ENCODE assay signal across 8 mouse cellular contexts in genomic region chr2:23234065-23234773, GRCm38 (mm10). TPM values are rescaled to one million over a fixed set of nuclear protein-coding genes. Genes with fewer than 3 reads are reported as not detected.
DNase-seq lines count a peak whose midpoint lies in the region; ATAC-seq and TF ChIP-seq lines count a peak whose summit lies in the region.
"Had no signal": no experiment of that assay in that cellular context is flagged by ENCODE, and none has a peak within 500 bp of the region (broad histone marks: within the 10 kb centered on the region; RNA-seq: fewer than 3 reads in every experiment).

No protein-coding gene starts in this region.

- WGBS in lung, postnatal 0 days, result 1% methylated on average over 20 of the region's 50 CpGs
- under 1% methylated on average over 32 of the region's 50 CpGs for WGBS in hindbrain, embryonic 11.5 days
- WGBS in liver, embryonic 16.5 days (ENCODE audit: insufficient replicate concordance), result under 1% methylated on average over 34 of the region's 50 CpGs

- H3K9ac ChIP-seq in lung, postnatal 0 days (replicated peaks; ENCODE audit: low read depth), result no peak overlapping the region
- peak overlapping the region; percentile 52 for H3K9ac ChIP-seq in hindbrain, embryonic 11.5 days (ENCODE audit: low read depth, low read length)
- H3K9ac ChIP-seq in liver, embryonic 16.5 days (ENCODE audit: low read depth, low read length), result no peak overlapping the region

- no peaks in the 10 kb centered on the region for H3K4me1 ChIP-seq in lung, postnatal 0 days (ENCODE audit: insufficient read depth, low read depth, low read length)
- no peaks in the 10 kb centered on the region for H3K4me1 ChIP-seq in hindbrain, embryonic 11.5 days (replicated peaks; ENCODE audit: control insufficient read depth, insufficient read depth, low read length)
- no peaks in the 10 kb centered on the region for H3K4me1 ChIP-seq in liver, embryonic 16.5 days (ENCODE audit: control insufficient read depth, low read depth, low read length)

- peak; percentile 17; the same call in 1 of the 2 replicates for ATAC-seq in lung, postnatal 0 days
- peak; percentile 83 for ATAC-seq in hindbrain, embryonic 11.5 days (ENCODE audit: low FRiP score)
- ATAC-seq in liver, embryonic 16.5 days (ENCODE audit: low read depth), result no peak

- H3K4me2 ChIP-seq in lung, postnatal 0 days (replicated peaks; ENCODE audit: low read depth, low read length), result peak overlapping the region; percentile 61
- H3K4me2 ChIP-seq in hindbrain, embryonic 11.5 days (replicated peaks; ENCODE audit: low read depth, low read length), result peak overlapping the region; percentile 49
- peak overlapping the region; percentile 46 for H3K4me2 ChIP-seq in liver, embryonic 16.5 days (ENCODE audit: low read depth, low read length)

- peak; percentile 24 for DNase-seq in lung, postnatal 0 days (ENCODE audit: low spot score)
- no peak for DNase-seq in lung, postnatal 36 days
- DNase-seq in embryo, embryonic 9.5 days (ENCODE audit: extremely low spot score), result peak; percentile 62
- DNase-seq in hindbrain, embryonic 11.5 days (ENCODE audit: low spot score), result peak; percentile 60
- no peak for DNase-seq in thymus, postnatal 10 days (ENCODE audit: low spot score in 2 of 2)
- no peak for DNase-seq in adipocyte (ENCODE audit: low spot score)

- TF ChIP-seq EP300 in lung, postnatal 0 days (IDR thresholded peaks at IDR 0.05), result no peak

- no peaks in the 10 kb centered on the region for H3K27me3 ChIP-seq in lung, postnatal 0 days (replicated peaks; ENCODE audit: insufficient read depth, low read length)
- H3K27me3 ChIP-seq in hindbrain, embryonic 11.5 days (ENCODE audit: control insufficient read depth, insufficient read depth, low read length), result no peaks in the 10 kb centered on the region
- H3K27me3 ChIP-seq in liver, embryonic 16.5 days (ENCODE audit: control insufficient read depth, insufficient read depth, low read depth, low read length), result peaks cover 19% of the 10 kb centered on the region

- peak overlapping the region; percentile 39 for H3K4me3 ChIP-seq in lung, postnatal 0 days (ENCODE audit: low read depth, low read length)
- peak overlapping the region; percentile 42 for H3K4me3 ChIP-seq in hindbrain, embryonic 11.5 days (ENCODE audit: low read depth, low read length)
- H3K4me3 ChIP-seq in liver, embryonic 16.5 days (ENCODE audit: low read depth, low read length), result peak overlapping the region; percentile 34

- no peaks in the 10 kb centered on the region for H3K36me3 ChIP-seq in lung, postnatal 0 days (ENCODE audit: insufficient read depth, low read length)
- H3K36me3 ChIP-seq in hindbrain, embryonic 11.5 days (ENCODE audit: control insufficient read depth, insufficient read depth, low read length), result no peaks in the 10 kb centered on the region
- H3K36me3 ChIP-seq in liver, embryonic 16.5 days (ENCODE audit: control insufficient read depth, insufficient read depth), result no peaks in the 10 kb centered on the region

- H3K9me3 ChIP-seq in lung, postnatal 0 days (ENCODE audit: low read length), result no peaks in the 10 kb centered on the region
- H3K9me3 ChIP-seq in hindbrain, embryonic 11.5 days (ENCODE audit: control insufficient read depth, low read length), result no peaks in the 10 kb centered on the region
- no peaks in the 10 kb centered on the region for H3K9me3 ChIP-seq in liver, embryonic 16.5 days (replicated peaks; ENCODE audit: control insufficient read depth, low read length)

- H3K27ac ChIP-seq in lung, postnatal 0 days (ENCODE audit: low read length), result no peak overlapping the region
- H3K27ac ChIP-seq in hindbrain, embryonic 11.5 days (ENCODE audit: low read depth, low read length), result no peak overlapping the region
- no peak overlapping the region for H3K27ac ChIP-seq in liver, embryonic 16.5 days (ENCODE audit: low read length)

- TF ChIP-seq CTCF in lung, postnatal 0 days (IDR thresholded peaks at IDR 0.05), result no peak

RNA-seq across cellular contexts. Expression of gene 4931423N10Rik, which starts 26.9 kb away (rescaled TPM):
- polyA plus RNA-seq in lung, postnatal 0 days (2015; fragmentation: Nextera tagmentation; extraction: Ambion mirVana), result not detected in 2 replicates
- not detected in 2 replicates for polyA plus RNA-seq in hindbrain, embryonic 11.5 days (2014; fragmentation: Nextera tagmentation; extraction: Ambion mirVana)
- not detected in 2 replicates for polyA plus RNA-seq in liver, embryonic 16.5 days (2015; fragmentation: Nextera tagmentation; extraction: Ambion mirVana)
- polyA plus RNA-seq: small intestine, adult 2 months had no signal

Comparison
In these comparisons a context has a peak if more than half of its experiments do, and no peak if none do; other contexts are left out.
1. DNase-seq: peak in lung, postnatal 0 days (single experiment), embryo, embryonic 9.5 days (single experiment) and hindbrain, embryonic 11.5 days (single experiment); none in lung, postnatal 36 days (single experiment), thymus, postnatal 10 days (0 of 2) and adipocyte (single experiment).
2. Peak in every context shown above with its lines, with median percentiles within 50 percentile points of each other: H3K4me2 ChIP-seq and H3K4me3 ChIP-seq.